Mouse (Mus musculus): Measurements from ENCODE around the gene Whrn. TPM values are rescaled to one million over a fixed set of nuclear protein-coding genes. Genes with fewer than 3 reads are reported as not detected.

Whrn gene
- total RNA-seq, 2 experiments from 2014 or later: 1.7 to 2.0 TPM

Other genes starting within 250 kb of the Whrn start
- not detected for gene Orm1, start 151.4 kb downstream of the Whrn start, total RNA-seq (2021)
- gene Orm3, start 139.8 kb downstream of the Whrn start, total RNA-seq (2021): not detected
- not detected for gene Orm2, start 133.5 kb downstream of the Whrn start, total RNA-seq (2021)
- gene Akna, start 92.6 kb downstream of the Whrn start, total RNA-seq (2021): 1 to 10 TPM; 2.1 to 2.4 TPM
- gene Atp6v1g1, start 48.8 kb upstream of the Whrn start, total RNA-seq (2021): 100 to 1,000 TPM; 260 to 261 TPM
- 10 to 100 TPM in 1 of 2 experiments, 1 to 10 TPM in 1; 8.7 to 10.6 TPM for gene Tmem268, start 62.8 kb upstream of the Whrn start, total RNA-seq (2021)
- not detected for gene Gm11213, start 109.3 kb upstream of the Whrn start, total RNA-seq (2021)
- gene Tex48, start 126.4 kb upstream of the Whrn start, total RNA-seq (2021): not detected
- not detected for gene Gm11214, start 167.4 kb upstream of the Whrn start, total RNA-seq (2021)
- gene Tnfsf15, start 249.1 kb upstream of the Whrn start, total RNA-seq (2021): under 1 TPM in 1 of 2 experiments, not detected in 1; 0.11 TPM

Measured in gastrocnemius, postnatal 14 days (tissue).